Mouse (Mus musculus) limb, embryonic 12.5 days (tissue): ENCODE measurements around the gene Zfp36l1. TPM values are rescaled to one million over a fixed set of nuclear protein-coding genes. Genes with fewer than 3 reads are reported as not detected.

Source experiments
- ATAC-seq: fragments of 200-750 bp; cut with Nextera tagmentation; 2 replicates; pipeline ENCODE4 v1.8.0; 2017; ENCODE audit warnings: low read depth, moderate TSS enrichment; ENCODE audit not compliant: insufficient number of reproducible peaks, insufficient read depth, low FRiP score, low TSS enrichment
- H3K27ac ChIP-seq: fragments of 300-500 bp; sonication (generic); 2 replicates; pipeline ENCODE4 v1.5.1; 2016; ENCODE audit warnings: mild to moderate bottlenecking, moderate library complexity
- H3K27me3 ChIP-seq: fragments of 300-500 bp; sonication (generic); 2 replicates; pipeline ENCODE4 v1.6.1; 2016; ENCODE audit warnings: mild to moderate bottlenecking, moderate library complexity
- H3K36me3 ChIP-seq: fragments of 300-500 bp; sonication (generic); 2 replicates; pipeline ENCODE4 v1.6.1; 2016; ENCODE audit warnings: mild to moderate bottlenecking, moderate library complexity
- H3K4me1 ChIP-seq: fragments of 300-500 bp; sonication (generic); replicated peaks from 2 replicates; pipeline ENCODE4 v1.6.1; 2016
- H3K4me2 ChIP-seq: fragments of 300-500 bp; sonication (generic); 2 replicates; pipeline ENCODE4 v1.6.1; 2016; ENCODE audit warnings: mild to moderate bottlenecking, moderate library complexity
- H3K4me3 ChIP-seq: fragments of 300-500 bp; sonication (generic); replicated peaks from 2 replicates; pipeline ENCODE4 v1.5.1; 2016; ENCODE audit warnings: mild to moderate bottlenecking
- H3K9ac ChIP-seq: fragments of 300-500 bp; sonication (generic); replicated peaks from 2 replicates; pipeline ENCODE4 v1.6.1; 2016; ENCODE audit warnings: mild to moderate bottlenecking, moderate library complexity
- H3K9me3 ChIP-seq: fragments of 300-500 bp; sonication (generic); 2 replicates; pipeline ENCODE4 v1.6.1; 2016; ENCODE audit warnings: mild to moderate bottlenecking, moderate library complexity
- WGBS: fragments of 180-500 bp; shearing (Covaris S2); methylation state at CpG from one replicate; pipeline ENCODE4 v1.1.7; 2016; 5-methylcytosine and 5-hydroxymethylcytosine counted together
- polyA plus RNA-seq: library from polyadenylated mRNA; unstranded; fragments of >200 nt; fragmentation: Nextera tagmentation; extraction: Ambion mirVana; gene quantifications from 2 replicates; pipeline ENCODE4 v1.2.1, GENCODE M21; 2016

Zfp36l1 gene
- polyA plus RNA-seq, 1 experiment from 2014 or later, result 80.7 TPM

DNA sequence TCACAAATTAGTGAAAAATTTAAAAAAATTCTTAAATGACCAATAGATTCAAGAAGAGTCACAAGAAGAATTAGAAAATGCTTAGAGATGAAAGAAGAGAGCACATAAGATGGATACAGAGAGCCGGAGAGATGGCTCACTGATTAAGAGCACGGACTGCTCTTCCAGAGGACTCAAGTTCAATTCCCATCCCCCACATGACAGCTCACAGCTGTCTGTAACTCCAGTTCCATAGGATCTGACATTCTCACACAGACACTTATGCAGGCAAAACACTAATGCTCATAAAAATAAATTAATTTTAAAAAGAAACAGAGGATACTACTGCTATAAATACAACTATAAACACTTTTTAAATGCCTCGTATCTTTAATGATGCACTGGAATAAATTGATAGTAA, 32.0 kb upstream of the Zfp36l1 start:
- H3K27ac ChIP-seq, result no peak overlapping the region
- peaks cover 6% of the 10 kb centered on the region; the same call in 1 of the 2 replicates for H3K4me1 ChIP-seq
- 75% methylated on average over 3 of the region's 3 CpGs for WGBS
- H3K4me2 ChIP-seq, result no peak overlapping the region
- no peak overlapping the region for H3K9ac ChIP-seq
- H3K9me3 ChIP-seq, result no peaks in the 10 kb centered on the region
- H3K27me3 ChIP-seq, result no peaks in the 10 kb centered on the region
- no peak for ATAC-seq
- no peak overlapping the region for H3K4me3 ChIP-seq
- H3K36me3 ChIP-seq, result no peaks in the 10 kb centered on the region

DNA sequence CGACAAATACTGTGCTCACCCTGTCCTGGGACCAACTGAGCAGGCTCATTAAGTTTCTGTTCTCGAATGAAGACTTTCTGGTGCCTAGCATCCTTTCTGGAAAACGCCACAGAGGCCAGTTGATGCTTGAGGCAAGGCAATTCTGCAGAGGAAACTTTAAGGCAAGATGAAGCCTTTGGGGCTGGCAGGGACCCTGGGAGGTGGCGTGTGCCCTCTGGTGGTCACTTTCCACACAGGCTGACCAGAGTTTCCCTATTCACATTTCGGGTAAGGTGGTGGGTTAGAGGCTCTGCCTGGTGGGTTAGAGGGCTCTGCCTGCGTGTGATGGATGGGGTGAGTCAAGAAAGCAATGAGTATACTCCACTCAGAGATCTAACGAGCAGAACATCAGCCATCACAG, 28.7 kb upstream of the Zfp36l1 start:
- Histone ChIP-seq H3K4me2 (no peak overlapping the region), H3K9ac (no peak overlapping the region), H3K27ac (no peak overlapping the region), H3K9me3 (no peaks in the 10 kb centered on the region), H3K27me3 (no peaks in the 10 kb centered on the region), H3K36me3 (no peaks in the 10 kb centered on the region), H3K4me3 (no peak overlapping the region), H3K4me1 (peaks cover 3% of the 10 kb centered on the region; the same call in 1 of the 2 replicates)
- no peak; the same call in 1 of the 2 replicates for ATAC-seq
- WGBS, result 21% methylated on average over 7 of the region's 7 CpGs

DNA sequence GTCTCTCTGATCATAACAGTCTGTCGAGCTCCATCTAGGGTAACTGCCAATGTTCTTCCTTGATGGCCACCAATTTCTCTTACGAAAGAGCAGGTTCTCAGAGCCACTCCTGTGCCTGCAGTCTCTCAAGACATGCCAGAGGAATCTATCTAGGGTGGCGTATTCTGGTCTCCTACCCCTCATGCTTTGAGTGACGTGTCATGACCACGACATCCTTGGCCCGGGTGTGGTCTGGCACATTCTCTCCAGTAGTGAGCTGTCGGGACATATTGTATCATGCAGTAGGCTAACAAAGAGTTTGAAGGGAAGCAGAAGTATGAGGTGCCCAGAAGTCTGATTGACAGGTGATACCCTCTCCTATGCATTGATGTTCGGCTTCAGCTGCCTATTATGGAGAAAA, 28.2 kb upstream of the Zfp36l1 start:
- Histone ChIP-seq H3K27me3 (no peaks in the 10 kb centered on the region), H3K9me3 (no peaks in the 10 kb centered on the region), H3K4me1 (0 out of 2 replicates have a peak, but pooled peaks cover 3% of the 10 kb centered on the region), H3K4me2 (no peak overlapping the region), H3K27ac (no peak overlapping the region), H3K36me3 (no peaks in the 10 kb centered on the region), H3K4me3 (no peak overlapping the region), H3K9ac (no peak overlapping the region)
- no peak for ATAC-seq
- WGBS, result 88% methylated on average over 8 of the region's 8 CpGs

DNA sequence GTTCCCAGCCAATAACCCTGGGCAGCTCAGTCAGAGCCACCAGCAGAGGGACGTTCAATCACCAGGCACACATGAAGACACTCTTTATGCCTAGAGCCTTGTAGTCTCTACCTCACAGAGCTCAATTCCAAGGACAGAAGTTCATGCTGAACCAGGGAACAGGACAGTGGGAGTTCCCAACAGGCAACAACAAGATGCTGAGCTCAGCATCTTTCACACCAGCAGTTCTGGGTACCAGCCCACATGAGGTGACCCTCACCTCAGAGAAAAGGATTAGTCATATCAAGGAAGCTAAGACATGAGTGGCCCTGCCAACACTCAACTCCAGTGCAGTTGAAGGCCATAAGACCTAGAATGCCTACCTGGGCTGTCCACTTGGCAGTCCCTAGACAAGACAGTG, 24.9 kb upstream of the Zfp36l1 start:
- H3K27ac ChIP-seq, result no peak overlapping the region
- ATAC-seq, result no peak
- no peak overlapping the region for H3K4me3 ChIP-seq
- no peak overlapping the region for H3K9ac ChIP-seq
- H3K4me1 ChIP-seq, result peaks cover 9% of the 10 kb centered on the region
- 76% methylated on average over 1 of the region's 1 CpGs for WGBS
- H3K4me2 ChIP-seq, result no peak overlapping the region
- H3K27me3 ChIP-seq, result no peaks in the 10 kb centered on the region
- H3K9me3 ChIP-seq, result no peaks in the 10 kb centered on the region
- no peaks in the 10 kb centered on the region for H3K36me3 ChIP-seq

DNA sequence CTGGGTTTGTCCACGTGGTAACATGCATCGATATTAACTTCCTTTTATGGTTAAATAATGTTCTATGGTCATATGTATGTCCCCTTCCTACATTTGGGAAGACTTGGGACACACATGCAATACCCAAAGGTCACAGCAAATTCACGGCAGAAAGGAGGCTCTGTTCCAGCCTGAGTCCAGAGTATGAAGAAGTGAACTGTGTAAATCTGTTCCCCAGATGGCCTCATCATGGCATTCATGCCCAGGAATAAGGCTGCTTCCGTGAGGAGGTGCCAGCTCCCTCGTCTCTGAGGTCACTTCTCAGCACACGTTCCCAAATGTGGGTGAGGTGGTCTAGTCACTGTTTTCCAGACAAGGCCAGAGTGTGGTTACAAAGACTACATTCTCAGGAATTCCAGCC, 24.4 kb upstream of the Zfp36l1 start:
- Histone ChIP-seq H3K4me3 (no peak overlapping the region), H3K4me2 (no peak overlapping the region), H3K4me1 (peaks cover 9% of the 10 kb centered on the region), H3K9me3 (no peaks in the 10 kb centered on the region), H3K27me3 (no peaks in the 10 kb centered on the region), H3K9ac (no peak overlapping the region), H3K36me3 (no peaks in the 10 kb centered on the region), H3K27ac (no peak overlapping the region)
- 79% methylated on average over 6 of the region's 6 CpGs for WGBS
- no peak for ATAC-seq

DNA sequence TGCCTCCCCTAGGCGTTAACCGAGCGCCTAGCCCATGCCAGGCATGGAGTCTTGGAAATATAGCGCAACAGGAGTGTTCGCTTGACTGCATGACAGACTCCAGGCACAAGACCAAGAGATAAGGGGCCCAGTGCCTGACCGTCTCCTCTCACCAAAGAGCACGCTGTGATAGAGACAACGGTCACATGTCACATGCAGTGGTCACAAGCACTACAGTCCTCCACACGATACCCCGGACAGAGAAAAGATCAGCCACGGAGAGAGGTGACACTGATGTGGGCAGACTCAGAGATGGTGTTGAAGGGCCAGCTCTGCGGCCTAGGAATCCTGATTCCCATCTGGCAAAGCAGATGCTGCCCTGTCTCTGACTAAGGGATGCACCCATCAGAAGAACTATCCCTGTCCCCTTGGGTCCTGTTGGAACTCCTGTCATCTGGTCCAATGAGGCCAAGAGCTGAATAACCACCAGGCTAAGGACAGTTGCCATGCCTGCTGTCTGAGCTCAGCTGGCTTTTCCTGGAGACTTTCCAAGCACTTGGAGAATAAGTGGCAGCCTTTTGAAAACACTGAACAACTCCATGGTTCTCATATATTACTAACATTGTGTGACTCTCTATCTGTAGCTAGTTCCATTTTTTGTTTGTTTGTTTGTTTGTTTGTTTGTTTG, 23.6 kb upstream of the Zfp36l1 start:
- no peak for ATAC-seq
- H3K9ac ChIP-seq, result no peak overlapping the region
- no peak overlapping the region for H3K27ac ChIP-seq
- no peak overlapping the region for H3K4me3 ChIP-seq
- H3K9me3 ChIP-seq, result no peaks in the 10 kb centered on the region
- WGBS, result 90% methylated on average over 12 of the region's 12 CpGs
- no peak overlapping the region for H3K4me2 ChIP-seq
- peaks cover 16% of the 10 kb centered on the region for H3K4me1 ChIP-seq
- H3K27me3 ChIP-seq, result no peaks in the 10 kb centered on the region
- H3K36me3 ChIP-seq, result no peaks in the 10 kb centered on the region

DNA sequence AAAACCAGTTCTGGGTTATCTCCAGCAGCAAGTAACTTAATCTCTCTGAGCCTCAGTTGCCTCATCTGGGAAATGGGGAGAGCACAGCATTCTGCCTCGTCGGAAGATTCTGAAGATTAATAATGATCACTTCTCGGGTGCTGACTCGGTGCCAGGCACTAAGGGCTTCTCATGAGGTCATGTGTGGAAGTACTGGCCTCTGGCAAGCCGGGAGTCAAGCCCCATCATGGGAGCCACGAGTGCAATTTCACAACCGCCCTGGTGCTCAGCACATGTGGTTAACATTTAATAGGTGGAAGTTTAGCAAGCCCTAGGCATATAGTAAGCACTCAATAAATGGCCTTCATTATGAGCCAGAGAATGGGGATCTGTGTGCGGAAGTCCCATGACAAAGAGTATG, 22.4 kb upstream of the Zfp36l1 start:
- Histone ChIP-seq H3K27me3 (no peaks in the 10 kb centered on the region), H3K27ac (no peak overlapping the region), H3K4me1 (peaks cover 26% of the 10 kb centered on the region), H3K4me2 (no peak overlapping the region), H3K9ac (no peak overlapping the region), H3K9me3 (no peaks in the 10 kb centered on the region), H3K4me3 (no peak overlapping the region), H3K36me3 (no peaks in the 10 kb centered on the region)
- 71% methylated on average over 8 of the region's 8 CpGs for WGBS
- no peak for ATAC-seq

DNA sequence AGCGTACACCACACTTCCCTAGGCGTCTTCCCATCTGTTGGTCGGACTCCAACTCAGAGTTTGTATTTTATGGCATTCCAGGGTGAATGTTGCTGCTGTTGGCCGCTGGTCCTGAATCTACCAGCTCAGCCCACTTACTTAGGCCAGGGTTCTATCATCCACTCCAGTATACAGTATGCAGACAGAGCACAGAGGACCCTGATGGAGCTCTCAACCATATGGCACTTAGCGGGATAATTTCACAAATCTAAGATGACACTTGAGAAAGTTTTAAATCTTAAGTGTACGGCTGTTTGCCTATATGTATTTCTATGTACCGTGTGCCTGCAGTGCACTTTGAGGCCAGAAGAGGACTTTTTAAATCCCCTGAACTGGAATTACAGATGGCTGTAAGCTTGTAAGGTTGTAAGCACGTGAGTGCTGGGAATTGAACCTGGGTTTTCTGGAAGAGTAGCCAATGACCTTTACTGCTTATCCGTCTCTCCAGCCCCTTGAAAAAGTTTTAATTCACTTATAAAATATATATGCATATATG, 20.3 kb upstream of the Zfp36l1 start:
- WGBS, result 39% methylated on average over 9 of the region's 9 CpGs
- Histone ChIP-seq H3K4me3 (peak overlapping the region; percentile 61; the same call in 1 of the 2 replicates), H3K27ac (peak overlapping the region; percentile 98), H3K27me3 (no peaks in the 10 kb centered on the region), H3K9me3 (no peaks in the 10 kb centered on the region), H3K36me3 (peaks cover under 1% of the 10 kb centered on the region; the same call in 1 of the 2 replicates), H3K4me1 (peaks cover 39% of the 10 kb centered on the region), H3K4me2 (0 out of 2 replicates have a peak overlapping the region, but pooled peaks have one; percentile 72), H3K9ac (no peak overlapping the region)
- 0 out of 2 replicates have a peak, but pooled peaks have one; percentile 44 for ATAC-seq

DNA sequence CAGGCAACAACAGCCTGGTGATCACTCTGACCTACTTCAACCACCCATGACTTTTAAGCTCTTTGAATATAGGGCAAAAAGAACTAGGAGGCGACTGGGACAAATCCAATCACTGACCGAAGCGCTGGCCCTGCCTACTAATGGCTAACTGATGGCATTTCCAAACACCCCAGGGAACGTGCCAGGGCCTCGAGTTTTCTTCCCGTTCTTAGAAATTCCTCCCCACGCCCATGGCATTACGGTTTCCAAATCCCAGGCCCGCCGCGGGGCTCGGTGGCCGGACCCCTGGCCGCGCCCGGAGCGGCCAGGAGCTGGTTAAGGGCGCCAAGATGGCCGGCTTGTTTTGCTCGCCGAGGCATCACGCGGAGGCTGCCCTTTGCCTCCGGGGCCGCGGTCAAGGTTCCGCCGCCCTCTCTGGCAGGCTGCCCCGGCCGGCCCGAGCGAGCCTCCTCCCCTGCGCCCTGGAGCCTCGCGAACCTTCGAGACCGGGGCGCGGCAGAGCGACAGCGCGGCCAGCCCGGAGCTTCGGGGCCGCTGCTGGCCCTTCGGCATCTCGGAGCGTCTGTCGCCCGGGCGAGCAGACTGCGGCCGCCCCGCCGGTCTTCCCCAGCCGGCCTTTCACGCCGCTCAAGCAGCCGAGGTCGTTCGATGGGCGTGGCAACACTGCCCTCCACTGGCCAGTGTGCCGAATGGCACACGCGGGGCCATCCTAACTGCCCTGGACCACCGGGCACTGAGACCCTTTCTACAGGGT, 19.6 kb upstream of the Zfp36l1 start:
- Histone ChIP-seq H3K9me3 (no peaks in the 10 kb centered on the region), H3K27ac (peak overlapping the region; percentile 98), H3K4me2 (peak overlapping the region; percentile 72), H3K27me3 (no peaks in the 10 kb centered on the region), H3K4me3 (peak overlapping the region; percentile 61), H3K4me1 (peaks cover 39% of the 10 kb centered on the region), H3K9ac (peak overlapping the region; percentile 96), H3K36me3 (peaks cover 7% of the 10 kb centered on the region; the same call in 1 of the 2 replicates)
- WGBS, result 1% methylated on average over 66 of the region's 66 CpGs
- peak; percentile 85 for ATAC-seq

DNA sequence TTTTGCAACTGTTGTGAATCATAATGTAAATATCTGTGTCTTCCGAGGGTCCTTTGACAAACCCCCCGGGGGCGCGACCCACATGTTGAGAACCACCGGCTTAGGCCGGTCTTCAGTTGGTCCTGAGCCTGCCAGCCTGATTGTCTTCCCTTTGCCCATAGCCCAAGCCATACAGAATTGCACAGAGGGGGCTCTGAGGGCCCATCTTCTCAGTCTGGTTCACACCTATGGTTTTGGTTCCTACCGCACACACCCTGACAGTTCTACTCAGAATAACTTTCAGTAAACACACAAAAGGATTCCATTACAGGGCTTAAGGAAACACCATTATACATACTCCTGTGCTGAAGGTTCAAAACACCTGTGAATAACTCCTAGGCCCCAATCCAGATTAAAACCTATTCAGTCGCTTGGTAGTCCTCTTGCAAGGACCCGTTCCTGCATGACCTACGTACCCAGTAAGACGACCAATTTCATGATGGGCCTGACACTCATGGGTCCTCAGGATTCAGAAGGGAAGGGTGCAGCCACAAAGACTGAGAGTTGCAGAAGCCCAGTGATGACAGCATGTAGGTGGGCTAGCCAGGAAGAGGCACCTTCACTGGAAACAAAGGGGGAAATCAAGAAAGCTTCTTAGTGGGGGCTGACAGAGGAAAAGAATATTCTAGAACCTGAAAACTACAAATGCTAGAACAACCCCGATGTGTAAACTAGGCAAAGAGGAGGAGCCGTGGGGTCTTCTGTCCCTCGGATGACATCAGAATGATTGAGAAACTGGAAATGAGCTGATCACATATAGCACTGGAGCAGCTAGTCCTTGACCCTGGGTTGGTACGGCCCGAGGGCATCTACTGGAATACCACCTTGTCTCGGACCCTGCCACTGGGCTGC, 18.8 kb upstream of the Zfp36l1 start:
- Histone ChIP-seq H3K27me3 (no peaks in the 10 kb centered on the region), H3K9ac (peak overlapping the region; percentile 96; the same call in 1 of the 2 replicates), H3K4me2 (peak overlapping the region; percentile 72), H3K4me1 (peaks cover 39% of the 10 kb centered on the region), H3K4me3 (peak overlapping the region; percentile 61), H3K36me3 (peaks cover 14% of the 10 kb centered on the region; the same call in 1 of the 2 replicates), H3K27ac (peak overlapping the region; percentile 98), H3K9me3 (no peaks in the 10 kb centered on the region)
- no peak for ATAC-seq
- WGBS, result 61% methylated on average over 17 of the region's 17 CpGs
